Mouse (Mus musculus) liver, postnatal 0 days (tissue): ENCODE results near the gene Gm37240.

Experiments
- CTCF ChIP-seq: sonication (generic); IDR thresholded peaks from 2 replicates; pipeline ENCODE4 v1.5.1; 2016; ENCODE audit warnings: antibody characterized with exemption, low read depth
- EP300 ChIP-seq: IDR thresholded peaks from 2 replicates; pipeline ENCODE4 v1.6.1; 2016; ENCODE audit warnings: antibody characterized with exemption, low read depth, mild to moderate bottlenecking

GRCm38 (mm10) chr3:85022800-85023199 is 864.5 kb downstream of the Gm37240 start:
- no peak for TF ChIP-seq CTCF
- TF ChIP-seq EP300: no peak
